Mouse (Mus musculus) forebrain, embryonic 13.5 days (tissue): ENCODE data around the gene Ylpm1. TPM values are rescaled to one million over a fixed set of nuclear protein-coding genes. Genes with fewer than 3 reads are reported as not detected.

Experiments
- ATAC-seq: fragments of 200-750 bp; cut with Nextera tagmentation; 2 replicates; pipeline ENCODE4 v1.8.0; 2017
- H3K27ac ChIP-seq: fragments of 300-500 bp; sonication (generic); 2 replicates; pipeline ENCODE4 v1.5.1; 2015; ENCODE audit warnings: inconsistent platforms, mild to moderate bottlenecking, moderate library complexity
- H3K27me3 ChIP-seq: fragments of 300-500 bp; sonication (generic); 2 replicates; pipeline ENCODE4 v1.6.1; 2015; ENCODE audit warnings: mild to moderate bottlenecking, inconsistent platforms
- H3K36me3 ChIP-seq: fragments of 300-500 bp; sonication (generic); 2 replicates; pipeline ENCODE4 v1.6.1; 2015; ENCODE audit warnings: mild to moderate bottlenecking, inconsistent platforms; ENCODE audit not compliant: poor library complexity, severe bottlenecking
- H3K4me1 ChIP-seq: fragments of 300-500 bp; sonication (generic); 2 replicates; pipeline ENCODE4 v1.6.1; 2015; ENCODE audit warnings: inconsistent platforms
- H3K4me2 ChIP-seq: fragments of 300-500 bp; sonication (generic); 2 replicates; pipeline ENCODE4 v1.6.1; 2015; ENCODE audit warnings: inconsistent platforms, mild to moderate bottlenecking, moderate library complexity
- H3K4me3 ChIP-seq: fragments of 300-500 bp; sonication (generic); 2 replicates; pipeline ENCODE4 v1.5.1; 2015; ENCODE audit warnings: mild to moderate bottlenecking, inconsistent platforms
- H3K9ac ChIP-seq: fragments of 300-500 bp; sonication (generic); 2 replicates; pipeline ENCODE4 v1.6.1; 2015; ENCODE audit warnings: mild to moderate bottlenecking, inconsistent platforms
- H3K9me3 ChIP-seq: fragments of 300-500 bp; sonication (generic); replicated peaks from 2 replicates; pipeline ENCODE4 v1.6.1; 2016; ENCODE audit warnings: inconsistent platforms
- WGBS: fragments of 180-500 bp; shearing (Covaris S2); methylation state at CpG from one replicate; pipeline ENCODE4 v1.1.7; 2015; 5-methylcytosine and 5-hydroxymethylcytosine counted together
- polyA plus RNA-seq: library from polyadenylated mRNA; unstranded; fragments of >200 nt; fragmentation: Nextera tagmentation; extraction: Ambion mirVana; gene quantifications from 2 replicates; pipeline ENCODE4 v1.2.1, GENCODE M21; 2015

The Ylpm1 gene
- polyA plus RNA-seq, 1 experiment from 2014 or later, result 41.6 TPM

GRCm38 (mm10) chr12:85022071-85022470 lies 25.9 kb downstream of the Ylpm1 start:
- no peak for ATAC-seq
- H3K9me3 ChIP-seq, result no peaks in the 10 kb centered on the region
- no peaks in the 10 kb centered on the region for H3K27me3 ChIP-seq
- peaks cover 5% of the 10 kb centered on the region; the same call in 1 of the 2 replicates for H3K36me3 ChIP-seq
- no peak overlapping the region for H3K4me2 ChIP-seq
- no peak overlapping the region for H3K27ac ChIP-seq
- H3K9ac ChIP-seq, result no peak overlapping the region
- WGBS, result 95% methylated on average over 1 of the region's 1 CpGs
- H3K4me1 ChIP-seq, result no peaks in the 10 kb centered on the region
- H3K4me3 ChIP-seq, result no peak overlapping the region

- no peak overlapping the region for H3K27ac ChIP-seq
Observed at GRCm38 (mm10) chr12:85032710-85033109, 36.6 kb downstream of the Ylpm1 start.

GRCm38 (mm10) chr12:85051218-85051617 lies 55.1 kb downstream of the Ylpm1 start:
- WGBS, result 86% methylated on average over 6 of the region's 6 CpGs
- no peak for ATAC-seq
- H3K9me3 ChIP-seq, result no peaks in the 10 kb centered on the region
- no peak overlapping the region for H3K4me2 ChIP-seq
- H3K27ac ChIP-seq, result no peak overlapping the region
- no peaks in the 10 kb centered on the region for H3K4me1 ChIP-seq
- H3K27me3 ChIP-seq, result no peaks in the 10 kb centered on the region
- no peak overlapping the region for H3K9ac ChIP-seq
- H3K4me3 ChIP-seq, result no peak overlapping the region
- peaks cover 65% of the 10 kb centered on the region for H3K36me3 ChIP-seq

More at GRCm38 (mm10) chr12:85032710-85033109, 36.6 kb downstream of the Ylpm1 start:
- no peak for ATAC-seq
- H3K4me1 ChIP-seq, result no peaks in the 10 kb centered on the region
- WGBS, result 98% methylated on average over 2 of the region's 2 CpGs
- H3K4me3 ChIP-seq, result no peak overlapping the region
- H3K9me3 ChIP-seq, result no peaks in the 10 kb centered on the region; the same call in 1 of the 2 replicates
- H3K9ac ChIP-seq, result no peak overlapping the region
- H3K36me3 ChIP-seq, result peaks cover 60% of the 10 kb centered on the region
- H3K27me3 ChIP-seq, result no peaks in the 10 kb centered on the region
- H3K4me2 ChIP-seq, result no peak overlapping the region

GRCm38 (mm10) chr12:85071043-85071442 lies 74.9 kb downstream of the Ylpm1 start:
- Histone ChIP-seq H3K9me3 (no peaks in the 10 kb centered on the region), H3K9ac (no peak overlapping the region), H3K27me3 (no peaks in the 10 kb centered on the region), H3K4me2 (no peak overlapping the region), H3K27ac (no peak overlapping the region), H3K4me3 (no peak overlapping the region), H3K4me1 (no peaks in the 10 kb centered on the region), H3K36me3 (peaks cover 63% of the 10 kb centered on the region)
- no peak for ATAC-seq

- Histone ChIP-seq H3K4me2 (no peak overlapping the region), H3K4me3 (no peak overlapping the region), H3K9me3 (no peaks in the 10 kb centered on the region), H3K27me3 (no peaks in the 10 kb centered on the region), H3K4me1 (no peaks in the 10 kb centered on the region), H3K36me3 (peaks cover 29% of the 10 kb centered on the region), H3K9ac (no peak overlapping the region), H3K27ac (no peak overlapping the region)
- WGBS, result 93% methylated on average over 3 of the region's 3 CpGs
- ATAC-seq, result no peak
Observed at GRCm38 (mm10) chr12:85077100-85077499, 81.0 kb downstream of the Ylpm1 start.

GRCm38 (mm10) chr12:85084257-85084656 lies 88.1 kb downstream of the Ylpm1 start:
- H3K9ac ChIP-seq, result no peak overlapping the region
- H3K4me3 ChIP-seq, result no peak overlapping the region
- no peak overlapping the region for H3K4me2 ChIP-seq
- no peaks in the 10 kb centered on the region for H3K4me1 ChIP-seq
- H3K36me3 ChIP-seq, result peaks cover 29% of the 10 kb centered on the region
- H3K27me3 ChIP-seq, result no peaks in the 10 kb centered on the region
- WGBS, result 86% methylated on average over 2 of the region's 2 CpGs
- no peak for ATAC-seq
- H3K9me3 ChIP-seq, result no peaks in the 10 kb centered on the region
- no peak overlapping the region for H3K27ac ChIP-seq

- no peak for ATAC-seq
- H3K4me1 ChIP-seq, result no peaks in the 10 kb centered on the region
- H3K27ac ChIP-seq, result no peak overlapping the region
- no peaks in the 10 kb centered on the region for H3K27me3 ChIP-seq
- no peak overlapping the region for H3K4me3 ChIP-seq
- H3K9ac ChIP-seq, result no peak overlapping the region
- H3K9me3 ChIP-seq, result no peaks in the 10 kb centered on the region
- WGBS, result 84% methylated on average over 4 of the region's 4 CpGs
- peaks cover 30% of the 10 kb centered on the region for H3K36me3 ChIP-seq
- H3K4me2 ChIP-seq, result no peak overlapping the region
Observed at GRCm38 (mm10) chr12:85084941-85085340, 88.8 kb downstream of the Ylpm1 start.

- Histone ChIP-seq H3K27ac (no peak overlapping the region), H3K36me3 (peaks cover 33% of the 10 kb centered on the region), H3K4me3 (no peak overlapping the region), H3K4me1 (no peaks in the 10 kb centered on the region), H3K27me3 (no peaks in the 10 kb centered on the region), H3K9ac (no peak overlapping the region), H3K9me3 (no peaks in the 10 kb centered on the region), H3K4me2 (no peak overlapping the region)
- 97% methylated on average over 12 of the region's 12 CpGs for WGBS
- ATAC-seq, result no peak
Observed at GRCm38 (mm10) chr12:85087845-85088244, 91.7 kb downstream of the Ylpm1 start.

- no peak for ATAC-seq
- peaks cover 33% of the 10 kb centered on the region for H3K36me3 ChIP-seq
- H3K4me3 ChIP-seq, result no peak overlapping the region
- no peak overlapping the region for H3K9ac ChIP-seq
- no peaks in the 10 kb centered on the region for H3K4me1 ChIP-seq
- no peaks in the 10 kb centered on the region for H3K9me3 ChIP-seq
- 82% methylated on average over 3 of the region's 3 CpGs for WGBS
- no peaks in the 10 kb centered on the region for H3K27me3 ChIP-seq
- no peak overlapping the region for H3K27ac ChIP-seq
- no peak overlapping the region for H3K4me2 ChIP-seq
Observed at GRCm38 (mm10) chr12:85091190-85091589, 95.1 kb downstream of the Ylpm1 start.

- Histone ChIP-seq H3K9me3 (no peaks in the 10 kb centered on the region), H3K27me3 (no peaks in the 10 kb centered on the region), H3K27ac (no peak overlapping the region), H3K4me3 (no peak overlapping the region), H3K4me2 (no peak overlapping the region), H3K4me1 (no peaks in the 10 kb centered on the region), H3K9ac (no peak overlapping the region), H3K36me3 (peaks cover 25% of the 10 kb centered on the region)
- 7% methylated on average over 3 of the region's 3 CpGs for WGBS
- no peak for ATAC-seq
Observed at GRCm38 (mm10) chr12:85092214-85092613, 96.1 kb downstream of the Ylpm1 start.

GRCm38 (mm10) chr12:85094010-85094409 lies 97.9 kb downstream of the Ylpm1 start:
- ATAC-seq, result no peak; the same call in 1 of the 2 replicates
- Histone ChIP-seq H3K9me3 (no peaks in the 10 kb centered on the region), H3K4me1 (no peaks in the 10 kb centered on the region), H3K27ac (no peak overlapping the region), H3K27me3 (no peaks in the 10 kb centered on the region), H3K4me3 (no peak overlapping the region), H3K36me3 (peaks cover 7% of the 10 kb centered on the region), H3K9ac (no peak overlapping the region), H3K4me2 (no peak overlapping the region)
- WGBS, result 52% methylated on average over 14 of the region's 14 CpGs

GRCm38 (mm10) chr12:85094706-85095105 lies 98.6 kb downstream of the Ylpm1 start:
- H3K4me2 ChIP-seq, result no peak overlapping the region
- H3K4me3 ChIP-seq, result no peak overlapping the region
- no peak overlapping the region for H3K9ac ChIP-seq
- no peak overlapping the region for H3K27ac ChIP-seq
- 89% methylated on average over 10 of the region's 10 CpGs for WGBS
- ATAC-seq, result no peak
- H3K4me1 ChIP-seq, result no peaks in the 10 kb centered on the region
- H3K9me3 ChIP-seq, result no peaks in the 10 kb centered on the region
- peaks cover 3% of the 10 kb centered on the region; the same call in 1 of the 2 replicates for H3K36me3 ChIP-seq
- H3K27me3 ChIP-seq, result no peaks in the 10 kb centered on the region

- 88% methylated on average over 11 of the region's 11 CpGs for WGBS
- no peaks in the 10 kb centered on the region for H3K9me3 ChIP-seq
- no peak overlapping the region for H3K27ac ChIP-seq
- peaks cover 3% of the 10 kb centered on the region; the same call in 1 of the 2 replicates for H3K36me3 ChIP-seq
- no peak overlapping the region for H3K4me2 ChIP-seq
- H3K9ac ChIP-seq, result no peak overlapping the region
- ATAC-seq, result no peak
- no peaks in the 10 kb centered on the region for H3K4me1 ChIP-seq
- no peaks in the 10 kb centered on the region for H3K27me3 ChIP-seq
- no peak overlapping the region for H3K4me3 ChIP-seq
Observed at GRCm38 (mm10) chr12:85095146-85095545, 99.0 kb downstream of the Ylpm1 start.
